Mouse (Mus musculus) liver, embryonic 13.5 days (tissue): ENCODE results near the gene Prtg. TPM values are rescaled to one million over a fixed set of nuclear protein-coding genes. Genes with fewer than 3 reads are reported as not detected.

Experiments
- ATAC-seq: fragments of 200-750 bp; cut with Nextera tagmentation; 2 replicates; pipeline ENCODE4 v1.8.0; 2017; ENCODE audit warnings: low read depth, mild to moderate bottlenecking, moderate number of reproducible peaks, moderate library complexity
- DNase-seq: peaks from one replicate; pipeline ENCODE4 v3.0.0; 2022
- H3K27ac ChIP-seq: fragments of 300-500 bp; sonication (generic); 2 replicates; pipeline ENCODE4 v1.5.1; 2015; ENCODE audit warnings: moderate library complexity, mild to moderate bottlenecking, inconsistent platforms
- H3K27me3 ChIP-seq: fragments of 300-500 bp; sonication (generic); 2 replicates; pipeline ENCODE4 v1.6.1; 2015; ENCODE audit warnings: mild to moderate bottlenecking, inconsistent platforms
- H3K36me3 ChIP-seq: fragments of 300-500 bp; sonication (generic); 2 replicates; pipeline ENCODE4 v1.6.1; 2015; ENCODE audit warnings: mild to moderate bottlenecking, inconsistent platforms
- H3K4me1 ChIP-seq: fragments of 300-500 bp; sonication (generic); replicated peaks from 2 replicates; pipeline ENCODE4 v1.6.1; 2015; ENCODE audit warnings: inconsistent platforms
- H3K4me2 ChIP-seq: fragments of 300-500 bp; sonication (generic); 2 replicates; pipeline ENCODE4 v1.6.1; 2015; ENCODE audit warnings: inconsistent platforms, mild to moderate bottlenecking, moderate library complexity
- H3K4me3 ChIP-seq: fragments of 300-500 bp; sonication (generic); replicated peaks from 2 replicates; pipeline ENCODE4 v1.5.1; 2015; ENCODE audit warnings: mild to moderate bottlenecking, inconsistent platforms
- H3K9ac ChIP-seq: fragments of 300-500 bp; sonication (generic); 2 replicates; pipeline ENCODE4 v1.6.1; 2015; ENCODE audit warnings: mild to moderate bottlenecking, inconsistent platforms
- H3K9me3 ChIP-seq: fragments of 300-500 bp; sonication (generic); replicated peaks from 2 replicates; pipeline ENCODE4 v1.6.1; 2016; ENCODE audit warnings: inconsistent platforms
- WGBS: fragments of 180-500 bp; shearing (Covaris S2); methylation state at CpG from one replicate; pipeline ENCODE4 v1.1.7; 2015; ENCODE audit not compliant: insufficient replicate concordance; 5-methylcytosine and 5-hydroxymethylcytosine counted together
- polyA plus RNA-seq: library from polyadenylated mRNA; unstranded; fragments of >200 nt; fragmentation: Nextera tagmentation; extraction: Ambion mirVana; gene quantifications from 2 replicates; pipeline ENCODE4 v1.2.1, GENCODE M21; 2015

Gene Prtg
- polyA plus RNA-seq, 1 experiment from 2014 or later: 0.09 TPM

DNA sequence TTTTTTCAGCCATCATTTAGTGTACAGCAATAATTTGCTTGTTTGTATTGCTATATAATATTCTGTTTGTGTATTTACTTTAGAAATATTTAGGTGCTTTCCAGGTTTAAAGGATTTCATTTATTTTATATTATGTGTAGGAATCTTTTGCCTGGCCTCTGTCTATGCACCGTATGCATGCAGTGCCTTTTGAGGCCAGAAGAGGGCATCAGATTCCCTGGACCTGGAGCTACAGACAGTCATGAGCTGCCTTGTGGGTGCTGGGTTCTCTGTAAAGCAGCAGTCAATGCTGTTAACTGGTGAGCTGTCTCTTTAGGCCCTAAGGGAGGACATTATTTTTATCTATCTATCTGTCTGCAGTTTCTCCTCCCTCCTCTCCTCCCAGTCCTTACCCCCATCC is 148.9 kb downstream of the Prtg start:
- Histone ChIP-seq H3K9me3 (no peaks in the 10 kb centered on the region), H3K4me3 (no peak overlapping the region), H3K9ac (no peak overlapping the region), H3K36me3 (no peaks in the 10 kb centered on the region), H3K4me2 (no peak overlapping the region), H3K4me1 (peaks cover 14% of the 10 kb centered on the region), H3K27me3 (no peaks in the 10 kb centered on the region), H3K27ac (no peak overlapping the region)
- WGBS: 11% methylated on average over 1 of the region's 1 CpGs
- DNase-seq: no peak
- peak; percentile 49; the same call in 1 of the 2 replicates for ATAC-seq

GRCm38 (mm10) chr9:72958521-72959450 is 152.1 kb downstream of the Prtg start, which contains the start of the genes Dyx1c1 and Gm44503:
TSS of gene Dyx1c1 (plus strand) at chr9:72958785.
TSS of gene Gm44503 (plus strand) at chr9:72958852.
- Histone ChIP-seq H3K9me3 (no peaks in the 10 kb centered on the region), H3K36me3 (no peaks in the 10 kb centered on the region)
- 1% methylated on average over 43 of the region's 43 CpGs for WGBS

DNA sequence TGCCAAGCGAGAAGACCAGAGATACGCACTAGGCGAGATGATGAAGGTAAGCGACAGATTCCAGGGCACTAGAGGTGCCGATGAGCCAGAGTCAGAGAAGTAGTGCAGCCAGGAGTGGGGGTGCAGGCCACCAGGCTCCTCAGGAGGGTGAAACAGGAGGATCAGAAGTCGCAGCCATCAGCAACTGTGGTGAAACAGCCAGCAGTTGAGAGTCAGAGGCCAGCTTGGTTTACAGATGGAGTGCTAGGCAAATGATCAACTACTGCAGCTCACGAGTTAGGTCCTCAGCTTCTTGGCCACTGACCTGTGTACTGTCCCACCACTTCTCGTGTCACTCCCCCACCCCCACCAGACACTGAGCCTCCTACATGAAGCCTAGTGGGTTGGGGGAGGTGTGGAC is 154.7 kb downstream of the Prtg start:
- H3K27ac ChIP-seq: no peak overlapping the region
- DNase-seq (no peak), ATAC-seq (no peak)
- peaks cover 14% of the 10 kb centered on the region for H3K4me1 ChIP-seq
- no peaks in the 10 kb centered on the region for H3K9me3 ChIP-seq
- 63% methylated on average over 8 of the region's 8 CpGs for WGBS
- no peaks in the 10 kb centered on the region for H3K27me3 ChIP-seq
- H3K36me3 ChIP-seq: no peaks in the 10 kb centered on the region
- H3K4me3 ChIP-seq: no peak overlapping the region
- H3K4me2 ChIP-seq: no peak overlapping the region
- H3K9ac ChIP-seq: no peak overlapping the region

More at GRCm38 (mm10) chr9:72958521-72959450, 152.1 kb downstream of the Prtg start, which contains the start of the genes Dyx1c1 and Gm44503:
- H3K4me2 ChIP-seq: peak within 1 kb of the TSS; percentile 76
- peaks cover 14% of the 10 kb centered on the region for H3K4me1 ChIP-seq
- no peaks in the 10 kb centered on the region for H3K27me3 ChIP-seq
- DNase-seq (peak; percentile 63), ATAC-seq (peak; percentile 71)
- peak within 1 kb of the TSS; percentile 68 for H3K4me3 ChIP-seq
- peak within 1 kb of the TSS; percentile 68 for H3K9ac ChIP-seq
- H3K27ac ChIP-seq: no peak within 1 kb of the TSS

GRCm38 (mm10) chr9:72961959-72962358 is 155.3 kb downstream of the Prtg start:
- Histone ChIP-seq H3K4me3 (no peak overlapping the region), H3K27me3 (no peaks in the 10 kb centered on the region), H3K36me3 (no peaks in the 10 kb centered on the region), H3K9me3 (no peaks in the 10 kb centered on the region), H3K9ac (no peak overlapping the region), H3K4me1 (peaks cover 14% of the 10 kb centered on the region), H3K4me2 (no peak overlapping the region), H3K27ac (no peak overlapping the region)
- no peak for DNase-seq
- ATAC-seq: no peak
- WGBS: 52% methylated on average over 15 of the region's 15 CpGs

Other genes with a start within 250 kb of the Prtg start
- 114 and 134 TPM in 2 replicates for gene Nedd4, start 144.5 kb upstream of the Prtg start, polyA plus RNA-seq
- 0.12 and 0.14 TPM in 2 replicates for gene Pygo1, start 118.8 kb downstream of the Prtg start, polyA plus RNA-seq
- gene Dyx1c1, start 151.9 kb downstream of the Prtg start, polyA plus RNA-seq: 0.24 and 0.31 TPM in 2 replicates
- not detected in 2 replicates for gene Gm44503, start 152.0 kb downstream of the Prtg start, polyA plus RNA-seq
- 2.7 and 4.0 TPM in 2 replicates for gene Ccpg1os, start 178.5 kb downstream of the Prtg start, polyA plus RNA-seq
- 9.8 and 12.2 TPM in 2 replicates for gene Ccpg1, start 178.6 kb downstream of the Prtg start, polyA plus RNA-seq
- 4.5 and 6.2 TPM in 2 replicates for gene Pigb, start 233.5 kb downstream of the Prtg start, polyA plus RNA-seq
- 4.5 and 4.9 TPM in 2 replicates for gene Rab27a, start 238.0 kb downstream of the Prtg start, polyA plus RNA-seq